Mouse (Mus musculus): ENCODE results near the gene Phf3. TPM values are rescaled to one million over a fixed set of nuclear protein-coding genes. Genes with fewer than 3 reads are reported as not detected.
A peak's percentile ranks its signal among the peaks of the same experiment; 100 is the strongest.

Phf3 gene
- total and polyA plus RNA-seq, 2 experiments from 2014 or later, result 31.6 to 40.9 TPM

- Histone ChIP-seq H3K36me3 (ENCODE audit: insufficient read depth, low read length) (peaks cover 49% of the 10 kb centered on the region), H3K9ac (replicated peaks; ENCODE audit: low read length) (no peak overlapping the region), H3K27me3 (ENCODE audit: insufficient read depth, low read length) (no peaks in the 10 kb centered on the region), H3K4me1 (ENCODE audit: insufficient read depth, low read length) (no peaks in the 10 kb centered on the region), H3K9me3 (ENCODE audit: low read length) (no peaks in the 10 kb centered on the region), H3K27ac (no peak overlapping the region), H3K4me2 (ENCODE audit: low read depth, low read length) (no peak overlapping the region), H3K4me3 (ENCODE audit: low read length) (no peak overlapping the region)
- ATAC-seq (no peak), DNase-seq (ENCODE audit: low spot score) (no peak)
- no peak for TF ChIP-seq CTCF (IDR thresholded peaks at IDR 0.05; ENCODE audit: low read depth)
- WGBS, result 98% methylated on average over 11 of the region's 11 CpGs
Measured at GRCm38 (mm10) chr1:30805688-30806285, 67.9 kb downstream of the Phf3 start.

GRCm38 (mm10) chr1:30804919-30805318, 68.8 kb downstream of the Phf3 start:
- no peak overlapping the region for H3K4me2 ChIP-seq (ENCODE audit: low read depth, low read length)
- H3K9ac ChIP-seq (replicated peaks; ENCODE audit: low read length), result no peak overlapping the region
- ATAC-seq, result no peak
- no peak for DNase-seq (ENCODE audit: low spot score)
- H3K4me1 ChIP-seq (ENCODE audit: insufficient read depth, low read length), result no peaks in the 10 kb centered on the region
- TF ChIP-seq CTCF (IDR thresholded peaks at IDR 0.05; ENCODE audit: low read depth), result no peak
- no peaks in the 10 kb centered on the region for H3K9me3 ChIP-seq (ENCODE audit: low read length)
- 83% methylated on average over 7 of the region's 7 CpGs for WGBS
- no peak overlapping the region for H3K4me3 ChIP-seq (ENCODE audit: low read length)
- H3K27ac ChIP-seq, result no peak overlapping the region
- H3K27me3 ChIP-seq (ENCODE audit: insufficient read depth, low read length), result no peaks in the 10 kb centered on the region
- peaks cover 42% of the 10 kb centered on the region for H3K36me3 ChIP-seq (ENCODE audit: insufficient read depth, low read length)

- 96% methylated on average over 8 of the region's 8 CpGs for WGBS
- H3K4me2 ChIP-seq (ENCODE audit: low read depth, low read length), result no peak overlapping the region
- no peak overlapping the region for H3K4me3 ChIP-seq (ENCODE audit: low read length)
- H3K9me3 ChIP-seq (ENCODE audit: low read length), result no peaks in the 10 kb centered on the region
- peaks cover 32% of the 10 kb centered on the region for H3K36me3 ChIP-seq (ENCODE audit: insufficient read depth, low read length)
- H3K4me1 ChIP-seq (ENCODE audit: insufficient read depth, low read length), result no peaks in the 10 kb centered on the region
- no peaks in the 10 kb centered on the region for H3K27me3 ChIP-seq (ENCODE audit: insufficient read depth, low read length)
- ATAC-seq (no peak), DNase-seq (ENCODE audit: low spot score) (no peak)
- H3K27ac ChIP-seq, result no peak overlapping the region
- TF ChIP-seq CTCF (IDR thresholded peaks at IDR 0.05; ENCODE audit: low read depth), result no peak
- no peak overlapping the region for H3K9ac ChIP-seq (replicated peaks; ENCODE audit: low read length)
Measured at GRCm38 (mm10) chr1:30801911-30802310, 71.8 kb downstream of the Phf3 start.

GRCm38 (mm10) chr1:30799277-30799834, 74.4 kb downstream of the Phf3 start:
- Histone ChIP-seq H3K4me1 (ENCODE audit: insufficient read depth, low read length) (no peaks in the 10 kb centered on the region), H3K27me3 (ENCODE audit: insufficient read depth, low read length) (no peaks in the 10 kb centered on the region), H3K27ac (no peak overlapping the region), H3K9ac (replicated peaks; ENCODE audit: low read length) (no peak overlapping the region), H3K4me2 (ENCODE audit: low read depth, low read length) (no peak overlapping the region), H3K36me3 (ENCODE audit: insufficient read depth, low read length) (peaks cover 14% of the 10 kb centered on the region; the same call in 1 of the 2 replicates), H3K4me3 (ENCODE audit: low read length) (no peak overlapping the region), H3K9me3 (ENCODE audit: low read length) (no peaks in the 10 kb centered on the region)
- no peak for DNase-seq (ENCODE audit: low spot score)
- WGBS, result 76% methylated on average over 6 of the region's 6 CpGs
- no peak for TF ChIP-seq CTCF (IDR thresholded peaks at IDR 0.05; ENCODE audit: low read depth)
- ATAC-seq, result peak; percentile 16; the same call in 1 of the 2 replicates

DNA sequence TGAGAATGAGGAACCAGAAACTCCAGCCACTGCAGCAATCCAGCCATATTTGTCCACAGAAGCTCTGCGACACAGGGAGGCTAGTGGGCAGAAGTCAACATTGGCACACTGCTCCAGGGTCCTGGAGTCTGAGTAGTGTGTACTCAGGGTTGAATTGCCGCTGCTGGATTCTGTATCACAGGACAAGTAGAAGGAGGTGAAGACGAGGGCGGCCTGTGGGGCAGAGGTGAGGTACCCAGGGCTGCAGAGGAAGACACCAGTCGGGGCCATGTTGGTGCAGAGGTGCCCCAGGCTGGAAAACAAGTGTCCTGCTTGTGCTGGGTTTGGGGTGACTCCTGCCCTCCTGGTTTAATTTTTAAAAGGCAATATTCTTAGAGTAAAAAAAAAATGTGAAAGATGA, 79.1 kb downstream of the Phf3 start:
- Histone ChIP-seq H3K9me3 (ENCODE audit: low read length) (no peaks in the 10 kb centered on the region), H3K4me2 (ENCODE audit: low read depth, low read length) (no peak overlapping the region), H3K4me3 (ENCODE audit: low read length) (no peak overlapping the region), H3K36me3 (ENCODE audit: insufficient read depth, low read length) (no peaks in the 10 kb centered on the region), H3K27ac (no peak overlapping the region), H3K27me3 (ENCODE audit: insufficient read depth, low read length) (no peaks in the 10 kb centered on the region), H3K9ac (replicated peaks; ENCODE audit: low read length) (no peak overlapping the region), H3K4me1 (ENCODE audit: insufficient read depth, low read length) (no peaks in the 10 kb centered on the region)
- DNase-seq (ENCODE audit: low spot score), result no peak
- no peak for TF ChIP-seq CTCF (IDR thresholded peaks at IDR 0.05; ENCODE audit: low read depth)
- no peak for ATAC-seq
- 90% methylated on average over 5 of the region's 5 CpGs for WGBS

DNA sequence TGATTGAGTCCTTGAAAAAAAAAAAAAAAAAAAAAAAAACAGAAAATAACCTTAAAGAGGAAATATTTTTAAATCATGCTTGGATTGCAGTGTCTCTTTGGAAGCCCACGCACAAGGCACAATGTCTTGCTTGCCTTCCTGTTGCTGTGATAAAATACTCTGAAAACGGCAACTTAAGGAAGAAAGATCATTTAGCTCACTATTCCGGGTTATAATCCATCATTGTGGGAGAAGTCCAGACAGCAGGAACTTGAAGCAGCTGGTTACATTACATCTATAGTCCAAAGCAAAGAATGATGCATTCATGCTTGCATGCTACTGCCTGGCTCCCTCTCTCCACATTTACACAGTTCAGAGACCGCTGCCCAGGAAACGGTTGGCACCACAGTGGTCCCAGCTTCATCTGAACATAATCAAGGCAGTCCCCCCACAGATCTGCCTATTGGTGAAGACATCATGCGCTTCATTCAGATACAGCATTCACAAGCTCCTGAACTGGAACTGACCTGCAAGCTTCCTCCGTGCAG, 80.3 kb downstream of the Phf3 start:
- ATAC-seq (peak; percentile 61; the same call in 1 of the 2 replicates), DNase-seq (ENCODE audit: low spot score) (peak; percentile 10)
- WGBS, result 60% methylated on average over 7 of the region's 7 CpGs
- no peak overlapping the region for H3K4me3 ChIP-seq (ENCODE audit: low read length)
- H3K9ac ChIP-seq (replicated peaks; ENCODE audit: low read length), result no peak overlapping the region
- no peak overlapping the region for H3K4me2 ChIP-seq (ENCODE audit: low read depth, low read length)
- no peaks in the 10 kb centered on the region for H3K4me1 ChIP-seq (ENCODE audit: insufficient read depth, low read length)
- no peaks in the 10 kb centered on the region for H3K27me3 ChIP-seq (ENCODE audit: insufficient read depth, low read length)
- H3K36me3 ChIP-seq (ENCODE audit: insufficient read depth, low read length), result no peaks in the 10 kb centered on the region
- no peaks in the 10 kb centered on the region for H3K9me3 ChIP-seq (ENCODE audit: low read length)
- no peak for TF ChIP-seq CTCF (IDR thresholded peaks at IDR 0.05; ENCODE audit: low read depth)
- no peak overlapping the region for H3K27ac ChIP-seq

DNA sequence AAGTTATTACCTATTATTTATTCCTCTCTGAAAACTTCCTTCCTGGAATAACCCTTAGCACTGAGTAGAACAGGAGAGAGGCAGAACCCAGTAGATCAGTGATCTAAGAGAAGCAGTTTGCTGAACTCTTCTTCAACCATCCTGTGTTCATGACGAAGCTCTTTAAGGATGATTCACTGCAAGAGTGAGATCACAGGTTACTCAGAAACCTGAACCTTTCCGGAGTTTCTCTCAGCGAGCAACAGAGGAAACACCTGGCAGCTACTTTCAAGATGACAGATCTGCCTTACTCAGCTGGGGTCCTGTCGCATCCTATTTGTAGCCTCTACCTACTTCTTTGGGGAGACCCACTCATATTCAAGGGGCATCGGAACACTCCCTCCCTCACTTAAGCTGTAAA, 80.8 kb downstream of the Phf3 start:
- Histone ChIP-seq H3K4me1 (ENCODE audit: insufficient read depth, low read length) (no peaks in the 10 kb centered on the region), H3K4me2 (ENCODE audit: low read depth, low read length) (no peak overlapping the region), H3K9me3 (ENCODE audit: low read length) (no peaks in the 10 kb centered on the region), H3K9ac (replicated peaks; ENCODE audit: low read length) (no peak overlapping the region), H3K4me3 (ENCODE audit: low read length) (no peak overlapping the region), H3K27me3 (ENCODE audit: insufficient read depth, low read length) (no peaks in the 10 kb centered on the region), H3K36me3 (ENCODE audit: insufficient read depth, low read length) (no peaks in the 10 kb centered on the region), H3K27ac (no peak overlapping the region)
- TF ChIP-seq CTCF (IDR thresholded peaks at IDR 0.05; ENCODE audit: low read depth), result no peak
- WGBS, result 76% methylated on average over 5 of the region's 5 CpGs
- DNase-seq (ENCODE audit: low spot score) (no peak), ATAC-seq (no peak)

Measured in hindbrain, postnatal 0 days (tissue).